Mouse (Mus musculus) liver, postnatal 0 days (tissue): ENCODE measurements around the gene Gfod1.

ENCODE experiments used
- CTCF ChIP-seq: sonication (generic); IDR thresholded peaks from 2 replicates; pipeline ENCODE4 v1.5.1; 2016; ENCODE audit warnings: antibody characterized with exemption, low read depth
- EP300 ChIP-seq: IDR thresholded peaks from 2 replicates; pipeline ENCODE4 v1.6.1; 2016; ENCODE audit warnings: antibody characterized with exemption, low read depth, mild to moderate bottlenecking

DNA sequence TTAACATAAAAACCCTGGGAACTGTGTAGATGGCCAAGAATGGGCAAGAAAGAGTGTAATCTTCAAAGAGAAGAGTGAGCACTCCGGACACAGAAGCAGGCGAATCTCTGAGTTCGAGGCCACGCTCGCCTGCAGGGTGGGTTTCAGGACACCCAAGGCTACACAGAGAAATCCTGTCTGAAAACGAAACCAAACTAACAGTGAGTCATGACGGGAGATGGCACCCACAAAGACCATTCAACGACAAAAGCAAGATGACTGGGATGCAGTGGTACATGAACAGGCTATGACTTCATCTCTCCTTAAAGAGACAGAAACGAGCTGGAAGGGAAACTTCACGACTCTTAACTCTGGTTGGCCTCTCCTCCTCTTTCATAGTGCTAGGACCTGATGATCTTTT lies 101.6 kb downstream of the Gfod1 start:
- TF ChIP-seq CTCF (no peak), EP300 (no peak)
